16 mouse cellular contexts compared by ENCODE assay signal in genomic region chr14:48662568-48663236, GRCm38 (mm10). TPM values are rescaled to one million over a fixed set of nuclear protein-coding genes. Genes with fewer than 3 reads are reported as not detected.
DNase-seq lines count a peak whose midpoint lies in the region; ATAC-seq lines count a peak whose summit lies in the region.
"Had no signal": no experiment of that assay in that cellular context is flagged by ENCODE, and none has a peak within 500 bp of the region (broad histone marks: within the 10 kb centered on the region; RNA-seq: fewer than 3 reads in every experiment).

No protein-coding gene starts in this region.

- H3K27ac ChIP-seq in heart, embryonic 12.5 days (ENCODE audit: poor library complexity, severe bottlenecking), result no peak overlapping the region
- peak overlapping the region; percentile 53; the same call in 1 of the 2 replicates for H3K27ac ChIP-seq in forebrain, embryonic 12.5 days
- H3K27ac ChIP-seq in hindbrain, embryonic 16.5 days (ENCODE audit: low read depth, low read length), result no peak overlapping the region
- H3K27ac ChIP-seq: intestine, embryonic 15.5 days; liver, embryonic 14.5 days; macrophage had no signal

- H3K4me1 ChIP-seq in heart, embryonic 12.5 days (replicated peaks), result peaks cover 16% of the 10 kb centered on the region
- H3K4me1 ChIP-seq in forebrain, embryonic 12.5 days, result peaks cover 60% of the 10 kb centered on the region
- H3K4me1 ChIP-seq in hindbrain, embryonic 16.5 days (ENCODE audit: control insufficient read depth, insufficient read depth, low read depth, low read length), result no peaks in the 10 kb centered on the region
- H3K4me1 ChIP-seq: intestine, embryonic 15.5 days had no signal

- DNase-seq in heart, adult 18-20 months, result no peak
- DNase-seq in cerebellum, adult 9-11 months, result no peak
- no peak for DNase-seq in right cerebral cortex, postnatal 10 days (ENCODE audit: low spot score in 2 of 2)
- DNase-seq in lung, postnatal 4 days, result no peak
- no peak for DNase-seq in right cerebral cortex, postnatal 25 days
- DNase-seq: adrenal gland, postnatal 10 days; cerebellum, adult 11 months; gastrocnemius, postnatal 10 days had no signal

- WGBS in heart, embryonic 12.5 days, result 2% methylated on average over 16 of the region's 16 CpGs
- 2% methylated on average over 16 of the region's 16 CpGs for WGBS in forebrain, embryonic 12.5 days
- 3% methylated on average over 16 of the region's 16 CpGs for WGBS in hindbrain, embryonic 16.5 days

- ATAC-seq in heart, embryonic 12.5 days (ENCODE audit: insufficient number of reproducible peaks, low FRiP score), result no peak
- ATAC-seq in forebrain, embryonic 12.5 days (ENCODE audit: low FRiP score), result no peak
- ATAC-seq in hindbrain, embryonic 16.5 days, result no peak
- ATAC-seq: intestine, embryonic 15.5 days had no signal

- H3K9me3 ChIP-seq in heart, embryonic 12.5 days (replicated peaks), result no peaks in the 10 kb centered on the region
- no peaks in the 10 kb centered on the region for H3K9me3 ChIP-seq in forebrain, embryonic 12.5 days
- H3K9me3 ChIP-seq in hindbrain, embryonic 16.5 days (ENCODE audit: control insufficient read depth, low read length), result no peaks in the 10 kb centered on the region
- H3K9me3 ChIP-seq: intestine, embryonic 15.5 days had no signal

- no peak overlapping the region for H3K9ac ChIP-seq in heart, embryonic 12.5 days
- H3K9ac ChIP-seq in forebrain, embryonic 12.5 days, result peak overlapping the region; percentile 65
- no peak overlapping the region for H3K9ac ChIP-seq in hindbrain, embryonic 16.5 days (ENCODE audit: low read depth, low read length)
- H3K9ac ChIP-seq: intestine, embryonic 15.5 days; liver, embryonic 14.5 days had no signal

- H3K27me3 ChIP-seq in heart, embryonic 12.5 days (replicated peaks), result peaks cover 75% of the 10 kb centered on the region
- peaks cover 79% of the 10 kb centered on the region for H3K27me3 ChIP-seq in forebrain, embryonic 12.5 days
- H3K27me3 ChIP-seq in hindbrain, embryonic 16.5 days (replicated peaks; ENCODE audit: control insufficient read depth, insufficient read depth, low read length), result peaks cover 40% of the 10 kb centered on the region

- H3K4me2 ChIP-seq in heart, embryonic 12.5 days, result peak overlapping the region; percentile 14; the same call in 1 of the 2 replicates
- H3K4me2 ChIP-seq in forebrain, embryonic 12.5 days, result peak overlapping the region; percentile 66
- H3K4me2 ChIP-seq in hindbrain, embryonic 16.5 days (ENCODE audit: low read length), result peak overlapping the region; percentile 32; the same call in 1 of the 2 replicates
- H3K4me2 ChIP-seq: intestine, embryonic 15.5 days had no signal

- no peaks in the 10 kb centered on the region for H3K36me3 ChIP-seq in heart, embryonic 12.5 days
- H3K36me3 ChIP-seq in forebrain, embryonic 12.5 days (replicated peaks), result no peaks in the 10 kb centered on the region
- no peaks in the 10 kb centered on the region for H3K36me3 ChIP-seq in hindbrain, embryonic 16.5 days (ENCODE audit: control insufficient read depth, insufficient read depth, low read length)
- H3K36me3 ChIP-seq: intestine, embryonic 15.5 days had no signal

- H3K4me3 ChIP-seq in heart, embryonic 12.5 days, result 0 out of 2 replicates have a peak overlapping the region, but pooled peaks have one; percentile 20
- H3K4me3 ChIP-seq in forebrain, embryonic 12.5 days (replicated peaks), result peak overlapping the region; percentile 45
- peak overlapping the region; percentile 26 for H3K4me3 ChIP-seq in hindbrain, embryonic 16.5 days (ENCODE audit: low read length)
- H3K4me3 ChIP-seq: intestine, embryonic 15.5 days had no signal

RNA-seq across cellular contexts. Expression of gene Otx2, which starts 10.9 kb away (rescaled TPM):
- 0.15 TPM in 1 of 2 replicates, not detected in the other for polyA plus RNA-seq in heart, embryonic 12.5 days (2016; fragmentation: Nextera tagmentation; extraction: Ambion mirVana)
- total RNA-seq in heart, adult 18-20 months (2021), result not detected
- 56.7 and 59.3 TPM in 2 replicates for polyA plus RNA-seq in forebrain, embryonic 12.5 days (2016; fragmentation: Nextera tagmentation; extraction: Ambion mirVana)
- polyA plus RNA-seq in hindbrain, embryonic 16.5 days (2015; fragmentation: Nextera tagmentation; extraction: Ambion mirVana), result 21.0 and 26.3 TPM in 2 replicates
- total RNA-seq: adrenal gland, postnatal 10 days; gastrocnemius, postnatal 10 days had no signal
- polyA plus RNA-seq: C2C12; heart, embryonic 14.5 days; macrophage had no signal

Comparison
In these comparisons a context has a peak if more than half of its experiments do, and no peak if none do; other contexts are left out.
1. H3K4me2 ChIP-seq: peak in every context shown above with its lines; median percentile 66 in forebrain, embryonic 12.5 days; 32 in hindbrain, embryonic 16.5 days; 14 in heart, embryonic 12.5 days.
2. RNA of gene Otx2, which starts 10.9 kb away (polyA plus RNA-seq): 56.7 to 59.3 TPM in forebrain, embryonic 12.5 days and 21.0 to 26.3 TPM in hindbrain, embryonic 16.5 days; 0.15 TPM in heart, embryonic 12.5 days; every median in the first group is over 10 times any median in the second.
3. Peak in every context shown above with its lines, with median percentiles within 50 percentile points of each other: H3K4me3 ChIP-seq.